Mouse (Mus musculus) CD4-positive, CD25-positive, alpha-beta regulatory T cell, adult 2 months (primary cell): ENCODE data around the gene Plcb2.

Experiments
- DNase-seq: peaks from one replicate; pipeline ENCODE4 v3.0.0-alpha.2; 2012; ENCODE audit warnings: low read depth, low spot score

Gene Plcb2

DNA sequence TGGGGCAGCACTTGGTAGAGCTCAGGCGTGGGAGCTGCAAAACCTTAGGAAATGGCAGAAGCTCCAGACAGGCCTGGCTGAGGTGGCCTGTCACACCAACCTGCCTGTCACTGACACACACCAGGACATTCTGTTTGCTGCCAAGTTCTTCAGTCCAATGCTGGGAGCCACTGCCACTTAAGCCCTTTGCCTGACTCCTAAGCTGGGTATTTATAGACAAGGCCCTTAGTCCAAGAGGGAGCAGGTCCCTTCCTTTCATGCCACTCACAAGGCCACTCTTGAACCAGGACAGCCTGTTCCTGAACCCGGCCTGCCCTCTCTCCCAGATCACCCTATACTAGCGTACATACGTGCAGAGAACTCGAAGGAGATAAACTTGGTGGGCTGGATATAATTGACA lies 11.6 kb downstream of the Plcb2 start:
- no peak for DNase-seq

- no peak for DNase-seq
These were observed 14.0 kb downstream of the Plcb2 start for GRCm38 (mm10) chr2:118714230-118714629.

- DNase-seq, result no peak
These were observed 14.6 kb downstream of the Plcb2 start for GRCm38 (mm10) chr2:118713631-118714030.

- peak; percentile 33 for DNase-seq
These were observed 17.2 kb downstream of the Plcb2 start for GRCm38 (mm10) chr2:118711038-118711494.

GRCm38 (mm10) chr2:118709655-118710221 lies 18.5 kb downstream of the Plcb2 start:
- DNase-seq, result no peak

DNA sequence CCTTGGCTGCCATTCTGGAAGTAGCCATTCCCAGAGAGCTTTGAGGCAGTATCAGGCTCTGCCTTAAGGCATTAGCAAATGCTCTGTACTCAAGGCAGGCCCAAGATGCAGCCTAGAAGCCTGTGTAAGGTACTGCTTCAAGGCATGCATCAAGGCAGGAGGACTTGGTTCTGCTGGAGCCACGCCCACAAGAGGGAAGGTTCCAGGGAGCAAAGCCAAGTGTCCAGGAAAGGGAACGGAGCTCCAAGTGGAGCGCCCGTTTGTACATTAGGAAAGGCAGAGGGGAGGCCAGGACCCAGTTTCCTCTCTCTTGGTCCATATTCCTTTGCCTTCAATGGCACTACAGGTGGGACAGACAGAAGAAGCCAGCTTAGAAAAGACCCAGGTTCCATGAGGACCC lies 19.8 kb downstream of the Plcb2 start:
- no peak for DNase-seq

GRCm38 (mm10) chr2:118706436-118706835 lies 21.8 kb downstream of the Plcb2 start:
- DNase-seq, result peak; percentile 36

DNA sequence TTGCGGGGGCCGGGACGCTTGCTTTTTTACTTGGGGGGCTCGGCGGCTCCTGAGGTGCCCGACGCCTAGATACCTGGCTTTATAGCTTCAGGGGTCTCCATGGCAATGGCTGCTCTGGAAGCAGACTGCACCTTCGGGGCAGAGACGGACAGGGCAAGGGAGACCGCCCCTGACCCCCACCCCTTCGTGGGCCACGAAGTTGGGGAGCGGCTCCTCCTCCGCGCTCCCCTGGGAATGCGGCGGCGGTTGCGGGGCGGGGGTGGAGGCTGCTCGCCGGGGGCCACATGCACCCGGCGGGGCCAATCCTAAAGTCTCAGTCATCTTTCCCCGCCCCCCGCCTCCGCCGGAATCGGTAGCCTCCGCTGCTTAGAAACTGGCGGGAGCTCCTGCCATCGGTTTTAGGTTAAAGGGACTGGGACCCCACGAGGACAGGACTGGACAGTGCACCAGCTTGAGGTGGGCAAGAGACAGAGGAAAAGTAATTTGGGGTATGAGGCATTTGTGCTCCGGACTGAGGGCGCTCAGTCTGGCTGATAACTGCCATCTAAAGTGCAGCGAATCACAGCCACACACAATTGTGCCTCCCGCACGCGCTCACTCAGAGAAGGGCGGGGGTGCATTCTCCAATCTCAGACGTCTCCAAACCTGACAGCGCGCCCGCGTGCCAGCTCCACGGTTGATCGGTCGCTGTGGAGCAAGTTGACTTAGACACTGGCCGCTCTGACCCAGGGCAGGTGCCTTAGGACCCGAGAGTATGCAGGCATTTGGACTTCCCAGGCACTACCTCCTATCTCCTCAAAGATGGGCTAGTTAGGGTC lies 24.1 kb downstream of the Plcb2 start, which contains the start of gene Ankrd63:
Ankrd63 (minus strand) TSS at position 51 of the 818 bp plus-strand sequence.
- DNase-seq, result peak; percentile 51

- DNase-seq, result peak; percentile 44
These were observed 25.1 kb downstream of the Plcb2 start for GRCm38 (mm10) chr2:118702883-118703761.

DNA sequence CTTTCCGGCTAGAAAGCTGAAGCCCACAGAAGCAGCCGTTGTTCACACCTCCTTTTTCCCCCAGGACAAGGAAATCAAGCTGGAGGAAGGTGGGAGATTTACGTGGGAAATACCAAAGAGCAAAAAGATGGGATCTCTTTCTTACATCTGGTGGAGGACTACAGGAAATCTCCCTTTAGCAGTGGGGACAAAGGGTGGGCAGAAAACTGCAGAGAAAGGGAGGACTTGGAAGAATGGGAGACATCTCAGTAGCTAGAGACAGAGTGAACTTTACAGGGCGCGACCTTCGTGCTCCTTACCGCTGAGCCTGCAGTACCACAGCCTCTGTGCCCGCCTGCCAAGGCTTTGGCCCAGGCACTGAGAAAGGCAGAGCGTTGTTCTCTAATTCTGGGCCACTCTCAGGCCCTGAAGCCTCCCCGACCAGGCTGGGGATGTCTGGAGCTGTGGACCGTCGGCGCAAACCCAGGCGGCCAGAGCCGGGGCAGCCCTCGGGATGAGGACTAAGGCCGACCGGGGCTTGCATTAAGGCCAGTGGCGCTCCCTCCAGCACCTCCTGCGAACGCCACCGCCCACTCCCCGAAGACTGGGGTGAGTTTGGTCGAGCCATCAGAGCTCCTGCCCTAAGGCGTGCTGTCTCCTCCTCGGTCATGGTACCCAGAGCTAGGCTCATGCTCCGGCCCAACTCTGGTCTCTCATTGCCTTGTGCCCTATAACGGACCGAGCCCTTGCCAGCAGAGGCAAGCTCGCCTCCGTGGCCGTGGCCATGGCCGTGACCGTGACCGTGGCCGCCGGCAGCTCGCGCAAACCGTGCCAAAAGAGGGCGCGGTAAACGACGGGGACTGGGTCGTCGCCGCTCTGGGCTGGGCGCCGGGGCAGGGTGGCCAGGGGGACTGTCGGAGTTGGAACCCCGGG lies 26.0 kb downstream of the Plcb2 start:
- no peak for DNase-seq

- no peak for DNase-seq
These were observed 27.1 kb downstream of the Plcb2 start for GRCm38 (mm10) chr2:118701161-118701560.

GRCm38 (mm10) chr2:118700179-118701062 lies 27.8 kb downstream of the Plcb2 start:
- peak; percentile 85 for DNase-seq

DNA sequence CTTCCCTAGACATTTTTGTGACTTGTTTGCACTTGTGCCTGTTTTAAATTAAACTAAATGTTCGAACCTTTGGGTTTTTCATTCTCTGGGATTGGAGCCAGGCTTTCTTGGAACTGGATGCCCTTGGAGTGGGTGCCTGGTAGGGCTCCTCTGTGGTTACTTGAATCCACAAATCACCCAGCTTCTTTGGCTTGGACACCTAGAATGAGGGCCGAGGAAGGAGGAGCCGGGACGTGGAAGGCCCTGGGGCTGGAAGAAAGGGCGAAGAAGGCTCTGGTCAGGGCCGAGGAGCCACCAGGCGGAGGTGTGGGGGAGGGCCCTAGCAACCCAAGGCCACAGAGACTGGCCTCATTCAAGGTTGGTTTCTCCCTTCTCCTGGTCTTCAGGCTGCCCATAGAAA lies 30.3 kb downstream of the Plcb2 start:
- DNase-seq, result no peak

DNA sequence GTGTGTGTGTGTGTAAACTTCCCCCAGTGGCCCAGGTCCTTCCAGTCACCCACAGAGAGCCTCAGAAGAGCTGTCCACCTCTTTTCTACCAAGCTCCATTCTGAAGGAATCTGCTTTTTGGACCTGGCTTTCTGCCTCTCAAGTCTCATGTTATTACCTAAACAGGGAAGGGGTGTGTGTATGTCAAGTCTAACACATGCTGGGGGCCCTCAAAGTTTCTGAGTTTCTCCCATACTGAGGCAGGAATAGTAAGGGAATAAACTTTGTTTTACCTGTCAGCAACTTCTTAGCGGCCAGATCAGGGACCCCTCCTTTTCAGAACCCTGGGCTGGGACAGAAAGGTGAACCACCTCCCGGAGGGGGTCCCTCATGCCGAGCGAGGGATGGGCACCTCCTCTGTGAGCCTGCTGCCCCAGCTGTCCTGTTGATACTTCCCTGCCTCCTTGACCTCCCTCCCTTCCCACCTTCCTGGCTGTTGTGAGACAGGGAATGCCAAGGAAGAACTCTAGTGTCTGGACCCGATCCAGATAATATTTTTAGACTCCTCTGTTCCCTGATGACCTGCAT lies 30.8 kb downstream of the Plcb2 start:
- DNase-seq, result no peak

- no peak for DNase-seq
These were observed 31.6 kb downstream of the Plcb2 start for GRCm38 (mm10) chr2:118696451-118697308.

DNA sequence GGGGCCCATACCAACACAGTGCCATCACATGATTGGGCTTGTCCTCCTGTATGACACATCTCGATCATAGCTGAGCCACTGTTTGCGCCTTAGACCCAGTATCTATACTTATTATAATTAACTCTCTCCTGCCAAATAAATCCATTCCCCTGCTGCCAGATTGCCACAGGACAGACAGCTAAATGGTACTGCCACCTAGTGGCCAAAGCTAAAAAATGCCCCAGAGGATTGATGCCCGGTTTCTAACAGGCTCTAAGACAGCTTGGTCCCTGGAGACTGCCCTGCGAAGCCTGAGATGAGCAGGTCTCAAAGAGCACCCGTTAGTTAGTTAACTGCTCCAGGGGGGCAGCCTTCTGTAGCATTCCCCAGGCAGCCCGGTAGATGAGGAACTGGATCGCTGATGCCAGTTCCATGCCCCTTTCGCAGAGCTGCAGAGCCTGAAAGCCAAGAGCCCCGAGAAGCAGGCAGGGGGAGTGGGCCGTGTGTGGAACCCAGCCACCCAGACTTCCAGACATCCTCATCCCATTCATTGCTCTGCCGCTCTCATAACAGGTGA lies 32.5 kb downstream of the Plcb2 start:
- peak; percentile 82 for DNase-seq

DNA sequence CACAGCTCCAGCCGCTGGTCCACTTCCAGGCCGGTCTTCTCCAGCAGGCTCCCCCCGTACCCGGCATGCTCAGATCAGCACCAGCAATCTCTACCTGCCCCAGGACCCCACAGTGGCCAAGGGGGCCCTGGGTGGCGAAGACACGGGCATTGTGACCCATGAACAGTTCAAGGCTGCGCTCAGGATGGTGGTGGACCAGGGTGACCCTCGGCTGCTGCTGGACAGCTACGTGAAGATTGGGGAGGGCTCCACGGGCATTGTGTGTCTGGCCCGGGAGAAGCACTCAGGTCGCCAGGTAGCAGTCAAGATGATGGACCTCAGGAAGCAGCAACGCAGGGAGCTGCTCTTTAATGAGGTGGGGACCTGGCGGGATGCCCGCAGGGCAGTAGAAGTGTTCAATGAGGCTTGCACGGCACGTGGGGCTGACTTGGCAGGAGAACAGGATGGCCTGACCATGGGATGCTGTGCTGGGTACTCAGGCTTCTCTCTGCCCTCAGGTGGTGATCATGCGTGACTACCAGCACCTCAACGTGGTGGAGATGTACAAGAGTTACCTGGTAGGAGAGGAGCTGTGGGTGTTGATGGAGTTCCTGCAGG lies 34.8 kb downstream of the Plcb2 start:
- no peak for DNase-seq

GRCm38 (mm10) chr2:118689875-118690274 lies 38.4 kb downstream of the Plcb2 start:
- DNase-seq, result no peak
